Mouse (Mus musculus): ENCODE measurements around the gene Ppp3ca. TPM values are rescaled to one million over a fixed set of nuclear protein-coding genes. Genes with fewer than 3 reads are reported as not detected.

Gene Ppp3ca
- polyA plus RNA-seq, 2 experiments: 3.9 to 7.4 TPM

- Histone ChIP-seq H3K4me3 (ENCODE audit: insufficient read depth in 1 of 2, low read depth in 2 of 2, low read length in 2 of 2) (no peak overlapping the region), H3K9ac (replicated peaks) (no peak overlapping the region), H3K36me3 (replicated peaks; ENCODE audit: control insufficient read depth, insufficient read depth, low read depth) (no peaks in the 10 kb centered on the region), H3K9me3 (ENCODE audit: control insufficient read depth, low read length) (no peaks in the 10 kb centered on the region), H3K4me2 (ENCODE audit: low read depth) (no peak overlapping the region), H3K27ac (no peak overlapping the region), H3K27me3 (ENCODE audit: control insufficient read depth, insufficient read depth, low read length) (no peaks in the 10 kb centered on the region), H3K4me1 (replicated peaks; ENCODE audit: control insufficient read depth in 2 of 2, insufficient read depth in 2 of 2, low read length in 1 of 2) (peaks cover 0 to 4% of the 10 kb centered on the region in 2 experiments; a peak in 1 of 4 replicates)
- DNase-seq (ENCODE audit: low read depth in 3 of 3, low spot score in 3 of 3) (no peak), ATAC-seq (ENCODE audit: insufficient read depth) (no peak)
- 53% methylated on average over 10 of the region's 10 CpGs for WGBS (ENCODE audit: insufficient replicate concordance)
- TF ChIP-seq EP300 (IDR thresholded peaks at IDR 0.05; ENCODE audit: low read depth) (no peak), CTCF (IDR thresholded peaks at IDR 0.05; ENCODE audit: low read depth) (no peak)
These were observed 40.5 kb downstream of the Ppp3ca start for GRCm38 (mm10) chr3:136710310-136710906.

- no peak overlapping the region for H3K4me3 ChIP-seq (ENCODE audit: insufficient read depth in 1 of 2, low read depth in 2 of 2, low read length in 2 of 2)
- DNase-seq (ENCODE audit: low read depth in 3 of 3, low spot score in 3 of 3) (no peak), ATAC-seq (ENCODE audit: insufficient read depth) (no peak)
- H3K4me2 ChIP-seq (ENCODE audit: low read depth): no peak overlapping the region
- H3K9ac ChIP-seq (replicated peaks): no peak overlapping the region
- H3K27me3 ChIP-seq (ENCODE audit: control insufficient read depth, insufficient read depth, low read length): no peaks in the 10 kb centered on the region
- TF ChIP-seq CTCF (IDR thresholded peaks at IDR 0.05; ENCODE audit: low read depth) (no peak), EP300 (IDR thresholded peaks at IDR 0.05; ENCODE audit: low read depth) (no peak)
- no peaks in the 10 kb centered on the region for H3K36me3 ChIP-seq (replicated peaks; ENCODE audit: control insufficient read depth, insufficient read depth, low read depth)
- 72% methylated on average over 4 of the region's 4 CpGs for WGBS (ENCODE audit: insufficient replicate concordance)
- H3K4me1 ChIP-seq (replicated peaks; ENCODE audit: control insufficient read depth in 2 of 2, insufficient read depth in 2 of 2, low read length in 1 of 2): peaks cover 0 to 2% of the 10 kb centered on the region in 2 experiments; a peak in 1 of 4 replicates
- no peak overlapping the region for H3K27ac ChIP-seq
- H3K9me3 ChIP-seq (ENCODE audit: control insufficient read depth, low read length): no peaks in the 10 kb centered on the region
These were observed 44.5 kb downstream of the Ppp3ca start for GRCm38 (mm10) chr3:136714307-136715039.

- Histone ChIP-seq H3K36me3 (replicated peaks; ENCODE audit: control insufficient read depth, insufficient read depth, low read depth) (no peaks in the 10 kb centered on the region), H3K4me1 (replicated peaks; ENCODE audit: control insufficient read depth in 2 of 2, insufficient read depth in 2 of 2, low read length in 1 of 2) (no peaks in the 10 kb centered on the region), H3K4me2 (ENCODE audit: low read depth) (no peak overlapping the region), H3K4me3 (ENCODE audit: insufficient read depth in 1 of 2, low read depth in 2 of 2, low read length in 2 of 2) (no peak overlapping the region), H3K9me3 (ENCODE audit: control insufficient read depth, low read length) (no peaks in the 10 kb centered on the region), H3K27ac (no peak overlapping the region), H3K27me3 (ENCODE audit: control insufficient read depth, insufficient read depth, low read length) (no peaks in the 10 kb centered on the region), H3K9ac (replicated peaks) (no peak overlapping the region)
- ATAC-seq (ENCODE audit: insufficient read depth) (no peak), DNase-seq (ENCODE audit: low read depth in 3 of 3, low spot score in 3 of 3) (no peak)
- no peak for TF ChIP-seq EP300 (IDR thresholded peaks at IDR 0.05; ENCODE audit: low read depth)
- no peak for TF ChIP-seq CTCF (IDR thresholded peaks at IDR 0.05; ENCODE audit: low read depth)
- WGBS (ENCODE audit: insufficient replicate concordance): 62% methylated on average over 6 of the region's 6 CpGs
These were observed 46.3 kb downstream of the Ppp3ca start for GRCm38 (mm10) chr3:136716247-136716646.

GRCm38 (mm10) chr3:136718412-136718811 is 48.5 kb downstream of the Ppp3ca start:
- H3K9me3 ChIP-seq (ENCODE audit: control insufficient read depth, low read length): no peaks in the 10 kb centered on the region

GRCm38 (mm10) chr3:136721241-136721640 is 51.3 kb downstream of the Ppp3ca start:
- no peaks in the 10 kb centered on the region for H3K27me3 ChIP-seq (ENCODE audit: control insufficient read depth, insufficient read depth, low read length)
- ATAC-seq (ENCODE audit: insufficient read depth) (no peak), DNase-seq (ENCODE audit: low read depth in 3 of 3, low spot score in 3 of 3) (no peak)
- no peak overlapping the region for H3K4me2 ChIP-seq (ENCODE audit: low read depth)
- peaks cover 0 to 2% of the 10 kb centered on the region in 2 experiments; a peak in 1 of 4 replicates for H3K4me1 ChIP-seq (replicated peaks; ENCODE audit: control insufficient read depth in 2 of 2, insufficient read depth in 2 of 2, low read length in 1 of 2)
- 66% methylated on average over 4 of the region's 4 CpGs for WGBS (ENCODE audit: insufficient replicate concordance)
- H3K9me3 ChIP-seq (ENCODE audit: control insufficient read depth, low read length): no peaks in the 10 kb centered on the region
- TF ChIP-seq CTCF (IDR thresholded peaks at IDR 0.05; ENCODE audit: low read depth) (no peak), EP300 (IDR thresholded peaks at IDR 0.05; ENCODE audit: low read depth) (no peak)
- no peak overlapping the region for H3K4me3 ChIP-seq (ENCODE audit: insufficient read depth in 1 of 2, low read depth in 2 of 2, low read length in 2 of 2)
- H3K36me3 ChIP-seq (replicated peaks; ENCODE audit: control insufficient read depth, insufficient read depth, low read depth): no peaks in the 10 kb centered on the region
- no peak overlapping the region for H3K9ac ChIP-seq (replicated peaks)
- no peak overlapping the region for H3K27ac ChIP-seq

More at GRCm38 (mm10) chr3:136718412-136718811, 48.5 kb downstream of the Ppp3ca start:
- WGBS (ENCODE audit: insufficient replicate concordance): 64% methylated on average over 5 of the region's 5 CpGs
- Histone ChIP-seq H3K27ac (no peak overlapping the region), H3K36me3 (replicated peaks; ENCODE audit: control insufficient read depth, insufficient read depth, low read depth) (no peaks in the 10 kb centered on the region), H3K9ac (replicated peaks) (no peak overlapping the region), H3K4me1 (replicated peaks; ENCODE audit: control insufficient read depth in 2 of 2, insufficient read depth in 2 of 2, low read length in 1 of 2) (no peaks in the 10 kb centered on the region; a peak in 1 of 4 replicates), H3K4me3 (ENCODE audit: insufficient read depth in 1 of 2, low read depth in 2 of 2, low read length in 2 of 2) (no peak overlapping the region), H3K4me2 (ENCODE audit: low read depth) (no peak overlapping the region), H3K27me3 (ENCODE audit: control insufficient read depth, insufficient read depth, low read length) (no peaks in the 10 kb centered on the region)
- no peak for DNase-seq (ENCODE audit: low read depth in 3 of 3, low spot score in 3 of 3)
- no peak for TF ChIP-seq CTCF (IDR thresholded peaks at IDR 0.05; ENCODE audit: low read depth)
- no peak for TF ChIP-seq EP300 (IDR thresholded peaks at IDR 0.05; ENCODE audit: low read depth)
- no peak for ATAC-seq (ENCODE audit: insufficient read depth)

All from liver, embryonic 14.5 days (tissue).